Mouse (Mus musculus): ENCODE measurements at regions not wholly inside any gene's neighbourhood (a gene's known extent, or its start where the extent isn't known, plus 50 kb on each side); places are given as distances from the start of the nearest gene placed in this dataset.

- no peak for TF ChIP-seq POLR2A (IDR thresholded peaks at IDR 0.05; ENCODE audit: borderline replicate concordance, extremely low read depth, insufficient read depth, insufficient read length)
- ATAC-seq (ENCODE audit: low FRiP score, low read depth), result no peak
- DNase-seq (ENCODE audit: low spot score), result no peak
These were observed 362.7 kb upstream of the Gm21293 start for GRCm38 (mm10) chr10:103780127-103780526.

GRCm38 (mm10) chr10:103784920-103785319 lies 357.9 kb upstream of the Gm21293 start:
- Histone ChIP-seq H3K9ac (ENCODE audit: low read depth, low read length, severe bottlenecking) (no peak overlapping the region), H3K27ac (replicated peaks; ENCODE audit: low read depth, low read length) (no peak overlapping the region), H3K27me3 (ENCODE audit: control insufficient read depth, insufficient read depth, low read length) (no peaks in the 10 kb centered on the region), H3K4me3 (replicated peaks; ENCODE audit: low read length) (no peak overlapping the region), H3K4me1 (ENCODE audit: control insufficient read depth, insufficient read depth, low read length) (no peaks in the 10 kb centered on the region), H3K36me3 (ENCODE audit: control insufficient read depth, insufficient read depth, low read length) (no peaks in the 10 kb centered on the region), H3K4me2 (replicated peaks; ENCODE audit: low read depth, low read length, severe bottlenecking) (no peak overlapping the region), H3K9me3 (ENCODE audit: control insufficient read depth, low read length) (no peaks in the 10 kb centered on the region)
- ATAC-seq (ENCODE audit: low FRiP score, low read depth) (no peak), DNase-seq (ENCODE audit: low spot score) (peak; percentile 63)
- no peak for TF ChIP-seq POLR2A (IDR thresholded peaks at IDR 0.05; ENCODE audit: borderline replicate concordance, extremely low read depth, insufficient read depth, insufficient read length)

More at GRCm38 (mm10) chr10:103780127-103780526, 362.7 kb upstream of the Gm21293 start:
- H3K9ac ChIP-seq (ENCODE audit: low read depth, low read length, severe bottlenecking), result no peak overlapping the region
- WGBS, result 72% methylated on average over 1 of the region's 1 CpGs
- no peaks in the 10 kb centered on the region for H3K36me3 ChIP-seq (ENCODE audit: control insufficient read depth, insufficient read depth, low read length)
- H3K4me3 ChIP-seq (replicated peaks; ENCODE audit: low read length), result no peak overlapping the region
- H3K4me1 ChIP-seq (ENCODE audit: control insufficient read depth, insufficient read depth, low read length), result no peaks in the 10 kb centered on the region
- no peaks in the 10 kb centered on the region for H3K9me3 ChIP-seq (ENCODE audit: control insufficient read depth, low read length)
- H3K27me3 ChIP-seq (ENCODE audit: control insufficient read depth, insufficient read depth, low read length), result no peaks in the 10 kb centered on the region
- H3K27ac ChIP-seq (replicated peaks; ENCODE audit: low read depth, low read length), result no peak overlapping the region
- no peak overlapping the region for H3K4me2 ChIP-seq (replicated peaks; ENCODE audit: low read depth, low read length, severe bottlenecking)

GRCm38 (mm10) chr10:103829079-103829478 lies 313.7 kb upstream of the Gm21293 start:
- Histone ChIP-seq H3K27ac (replicated peaks; ENCODE audit: low read depth, low read length) (no peak overlapping the region), H3K36me3 (ENCODE audit: control insufficient read depth, insufficient read depth, low read length) (no peaks in the 10 kb centered on the region), H3K4me3 (replicated peaks; ENCODE audit: low read length) (no peak overlapping the region), H3K4me1 (ENCODE audit: control insufficient read depth, insufficient read depth, low read length) (no peaks in the 10 kb centered on the region), H3K9me3 (ENCODE audit: control insufficient read depth, low read length) (no peaks in the 10 kb centered on the region), H3K9ac (ENCODE audit: low read depth, low read length, severe bottlenecking) (no peak overlapping the region), H3K27me3 (ENCODE audit: control insufficient read depth, insufficient read depth, low read length) (no peaks in the 10 kb centered on the region), H3K4me2 (replicated peaks; ENCODE audit: low read depth, low read length, severe bottlenecking) (no peak overlapping the region)
- no peak for TF ChIP-seq POLR2A (IDR thresholded peaks at IDR 0.05; ENCODE audit: borderline replicate concordance, extremely low read depth, insufficient read depth, insufficient read length)
- DNase-seq (ENCODE audit: low spot score) (no peak), ATAC-seq (ENCODE audit: low FRiP score, low read depth) (no peak)

- Histone ChIP-seq H3K27me3 (ENCODE audit: control insufficient read depth, insufficient read depth, low read length) (no peaks in the 10 kb centered on the region), H3K4me3 (replicated peaks; ENCODE audit: low read length) (no peak overlapping the region), H3K4me2 (replicated peaks; ENCODE audit: low read depth, low read length, severe bottlenecking) (no peak overlapping the region), H3K9ac (ENCODE audit: low read depth, low read length, severe bottlenecking) (no peak overlapping the region), H3K27ac (replicated peaks; ENCODE audit: low read depth, low read length) (no peak overlapping the region), H3K4me1 (ENCODE audit: control insufficient read depth, insufficient read depth, low read length) (no peaks in the 10 kb centered on the region), H3K9me3 (ENCODE audit: control insufficient read depth, low read length) (0 out of 2 replicates have a peak, but pooled peaks cover 2% of the 10 kb centered on the region), H3K36me3 (ENCODE audit: control insufficient read depth, insufficient read depth, low read length) (no peaks in the 10 kb centered on the region)
- ATAC-seq (ENCODE audit: low FRiP score, low read depth) (no peak), DNase-seq (ENCODE audit: low spot score) (no peak)
- no peak for TF ChIP-seq POLR2A (IDR thresholded peaks at IDR 0.05; ENCODE audit: borderline replicate concordance, extremely low read depth, insufficient read depth, insufficient read length)
- WGBS, result 68% methylated on average over 2 of the region's 2 CpGs
These were observed 310.7 kb upstream of the Gm21293 start for GRCm38 (mm10) chr10:103832063-103832462.

GRCm38 (mm10) chr10:103855211-103855610 lies 287.6 kb upstream of the Gm21293 start:
- no peaks in the 10 kb centered on the region for H3K27me3 ChIP-seq (ENCODE audit: control insufficient read depth, insufficient read depth, low read length)
- ATAC-seq (ENCODE audit: low FRiP score, low read depth) (no peak), DNase-seq (ENCODE audit: low spot score) (no peak)
- WGBS, result 76% methylated on average over 1 of the region's 1 CpGs
- no peak overlapping the region for H3K27ac ChIP-seq (replicated peaks; ENCODE audit: low read depth, low read length)
- no peak overlapping the region for H3K4me3 ChIP-seq (replicated peaks; ENCODE audit: low read length)
- no peak for TF ChIP-seq POLR2A (IDR thresholded peaks at IDR 0.05; ENCODE audit: borderline replicate concordance, extremely low read depth, insufficient read depth, insufficient read length)
- H3K9me3 ChIP-seq (ENCODE audit: control insufficient read depth, low read length), result no peaks in the 10 kb centered on the region
- H3K4me2 ChIP-seq (replicated peaks; ENCODE audit: low read depth, low read length, severe bottlenecking), result no peak overlapping the region
- H3K36me3 ChIP-seq (ENCODE audit: control insufficient read depth, insufficient read depth, low read length), result no peaks in the 10 kb centered on the region
- no peak overlapping the region for H3K9ac ChIP-seq (ENCODE audit: low read depth, low read length, severe bottlenecking)
- H3K4me1 ChIP-seq (ENCODE audit: control insufficient read depth, insufficient read depth, low read length), result no peaks in the 10 kb centered on the region

- no peaks in the 10 kb centered on the region for H3K4me1 ChIP-seq (ENCODE audit: control insufficient read depth, insufficient read depth, low read length)
- ATAC-seq (ENCODE audit: low FRiP score, low read depth) (no peak), DNase-seq (ENCODE audit: low spot score) (no peak)
- H3K4me2 ChIP-seq (replicated peaks; ENCODE audit: low read depth, low read length, severe bottlenecking), result no peak overlapping the region
- H3K9me3 ChIP-seq (ENCODE audit: control insufficient read depth, low read length), result no peaks in the 10 kb centered on the region
- no peak overlapping the region for H3K27ac ChIP-seq (replicated peaks; ENCODE audit: low read depth, low read length)
- H3K36me3 ChIP-seq (ENCODE audit: control insufficient read depth, insufficient read depth, low read length), result no peaks in the 10 kb centered on the region
- H3K27me3 ChIP-seq (ENCODE audit: control insufficient read depth, insufficient read depth, low read length), result no peaks in the 10 kb centered on the region
- no peak for TF ChIP-seq POLR2A (IDR thresholded peaks at IDR 0.05; ENCODE audit: borderline replicate concordance, extremely low read depth, insufficient read depth, insufficient read length)
- no peak overlapping the region for H3K9ac ChIP-seq (ENCODE audit: low read depth, low read length, severe bottlenecking)
- no peak overlapping the region for H3K4me3 ChIP-seq (replicated peaks; ENCODE audit: low read length)
- WGBS, result 93% methylated on average over 1 of the region's 1 CpGs
These were observed 281.9 kb upstream of the Gm21293 start for GRCm38 (mm10) chr10:103860890-103861289.

All from limb, embryonic 14.5 days (tissue).